Mouse (Mus musculus) lung, postnatal 0 days (tissue): ENCODE measurements at regions not wholly inside any gene's neighbourhood (a gene's known extent, or its start where the extent isn't known, plus 50 kb on each side); places are given as distances from the start of the nearest gene placed in this dataset.

Experiments
- CTCF ChIP-seq: IDR thresholded peaks from 2 replicates; pipeline ENCODE4 v1.5.1; 2016; ENCODE audit warnings: antibody characterized with exemption, mild to moderate bottlenecking
- EP300 ChIP-seq: IDR thresholded peaks from 2 replicates; pipeline ENCODE4 v1.6.1; 2016; ENCODE audit warnings: antibody characterized with exemption, mild to moderate bottlenecking, control low read depth

GRCm38 (mm10) chr10:120625474-120625873 is 149.2 kb upstream of the Hmga2 start:
- no peak for TF ChIP-seq CTCF
- no peak for TF ChIP-seq EP300
